Mouse (Mus musculus): Measurements from ENCODE around the gene Cypt12. TPM values are rescaled to one million over a fixed set of nuclear protein-coding genes. Genes with fewer than 3 reads are reported as not detected.

The Cypt12 gene
- not detected in 2 replicates for polyA plus RNA-seq (2015; fragmentation: Nextera tagmentation; extraction: Ambion mirVana)

GRCm38 (mm10) chr3:17948299-17948698, at the start of gene Cypt12:
Cypt12 (plus strand) TSS chr3:17948410.
- no peaks in the 10 kb centered on the region for H3K27me3 ChIP-seq (ENCODE audit: control insufficient read depth, insufficient read depth, low read length)
- ATAC-seq (ENCODE audit: low FRiP score, low TSS enrichment), result no peak
- no peak within 1 kb of the TSS for H3K9ac ChIP-seq (ENCODE audit: low read length)
- no peak within 1 kb of the TSS for H3K4me3 ChIP-seq (ENCODE audit: low read depth, low read length)
- H3K27ac ChIP-seq (replicated peaks), result no peak within 1 kb of the TSS
- H3K36me3 ChIP-seq (ENCODE audit: control insufficient read depth, insufficient read depth, low read length), result no peaks in the 10 kb centered on the region
- H3K4me2 ChIP-seq (replicated peaks; ENCODE audit: low read depth), result no peak within 1 kb of the TSS
- TF ChIP-seq EP300 (optimal IDR thresholded peaks at IDR 0.05) (no peak), CTCF (IDR thresholded peaks at IDR 0.05; ENCODE audit: low read depth) (no peak)
- 92% methylated on average over 13 of the region's 13 CpGs for whole genome bisulfite sequencing
- H3K4me1 ChIP-seq (replicated peaks; ENCODE audit: control insufficient read depth, insufficient read depth), result no peaks in the 10 kb centered on the region
- H3K9me3 ChIP-seq (ENCODE audit: control insufficient read depth, low read length), result no peaks in the 10 kb centered on the region
- DNase-seq (ENCODE audit: low spot score), result no peak

- DNase-seq (ENCODE audit: low spot score) (no peak), ATAC-seq (ENCODE audit: low FRiP score, low TSS enrichment) (no peak)
- no peak overlapping the region for H3K4me2 ChIP-seq (replicated peaks; ENCODE audit: low read depth)
- H3K9me3 ChIP-seq (ENCODE audit: control insufficient read depth, low read length), result no peaks in the 10 kb centered on the region
- H3K4me3 ChIP-seq (ENCODE audit: low read depth, low read length), result no peak overlapping the region
- H3K27me3 ChIP-seq (ENCODE audit: control insufficient read depth, insufficient read depth, low read length), result no peaks in the 10 kb centered on the region
- no peak overlapping the region for H3K9ac ChIP-seq (ENCODE audit: low read length)
- no peaks in the 10 kb centered on the region for H3K4me1 ChIP-seq (replicated peaks; ENCODE audit: control insufficient read depth, insufficient read depth)
- TF ChIP-seq EP300 (optimal IDR thresholded peaks at IDR 0.05) (no peak), CTCF (IDR thresholded peaks at IDR 0.05; ENCODE audit: low read depth) (no peak)
- H3K36me3 ChIP-seq (ENCODE audit: control insufficient read depth, insufficient read depth, low read length), result no peaks in the 10 kb centered on the region
- no peak overlapping the region for H3K27ac ChIP-seq (replicated peaks)
Observed at GRCm38 (mm10) chr3:17913796-17914195, 34.4 kb upstream of the Cypt12 start.

GRCm38 (mm10) chr3:17940206-17940605, 8.0 kb upstream of the Cypt12 start:
- Histone ChIP-seq H3K9ac (ENCODE audit: low read length) (no peak overlapping the region), H3K27me3 (ENCODE audit: control insufficient read depth, insufficient read depth, low read length) (no peaks in the 10 kb centered on the region), H3K27ac (replicated peaks) (no peak overlapping the region), H3K4me3 (ENCODE audit: low read depth, low read length) (no peak overlapping the region), H3K4me1 (replicated peaks; ENCODE audit: control insufficient read depth, insufficient read depth) (no peaks in the 10 kb centered on the region), H3K4me2 (replicated peaks; ENCODE audit: low read depth) (no peak overlapping the region), H3K9me3 (ENCODE audit: control insufficient read depth, low read length) (no peaks in the 10 kb centered on the region), H3K36me3 (ENCODE audit: control insufficient read depth, insufficient read depth, low read length) (no peaks in the 10 kb centered on the region)
- DNase-seq (ENCODE audit: low spot score) (no peak), ATAC-seq (ENCODE audit: low FRiP score, low TSS enrichment) (no peak)
- 82% methylated on average over 2 of the region's 2 CpGs for WGBS
- TF ChIP-seq CTCF (IDR thresholded peaks at IDR 0.05; ENCODE audit: low read depth) (no peak), EP300 (optimal IDR thresholded peaks at IDR 0.05) (no peak)

Measured in stomach, postnatal 0 days (tissue).